Mouse (Mus musculus) erythroblast, embryonic 14.5 days (primary cell): ENCODE results near the gene Agap2.

Experiments
- GATA1 ChIP-seq: IDR thresholded peaks from 2 replicates; pipeline ENCODE4 v1.6.1; 2012; ENCODE audit warnings: low read length, inconsistent platforms, mixed read lengths
- TAL1 ChIP-seq: IDR thresholded peaks from 3 replicates; pipeline ENCODE4 v1.6.1; 2012; ENCODE audit warnings: low read length, inconsistent platforms, mixed read lengths

GRCm38 (mm10) chr10:127122018-127122417 is 46.9 kb downstream of the Agap2 start:
- TF ChIP-seq TAL1 (no peak), GATA1 (no peak)
